Mouse (Mus musculus): Measurements from ENCODE around the gene Syt9.

GRCm38 (mm10) chr7:107553461-107553860, 182.9 kb downstream of the Syt9 start:
- TF ChIP-seq CTCF (IDR thresholded peaks at IDR 0.05): no peak
- TF ChIP-seq EP300 (IDR thresholded peaks at IDR 0.05): no peak

Data from lung, postnatal 0 days (tissue).